Comparison of ENCODE assay signal across 20 mouse cellular contexts in the genomic region with DNA sequence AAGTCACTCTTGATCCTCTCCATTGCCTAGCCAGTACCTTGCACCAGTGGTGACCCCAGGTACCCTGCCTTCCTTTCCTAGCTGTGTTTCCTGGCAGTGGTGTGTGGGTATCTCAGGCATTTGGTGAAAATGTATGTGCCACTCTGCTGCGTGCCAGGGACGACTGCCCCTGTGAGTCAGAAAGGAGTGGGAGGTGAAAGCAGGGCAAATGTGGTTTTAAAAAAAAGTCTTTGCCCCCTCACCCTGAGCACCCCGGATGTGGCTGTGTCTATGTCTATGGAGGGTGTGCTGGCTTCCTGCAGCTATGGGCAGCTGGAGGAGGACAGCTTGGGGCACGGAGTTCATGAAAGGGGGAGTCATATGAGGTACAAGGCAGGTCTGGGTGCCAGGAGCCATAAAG. TPM values are rescaled to one million over a fixed set of nuclear protein-coding genes. Genes with fewer than 3 reads are reported as not detected.
DNase-seq lines count a peak whose midpoint lies in the region; ATAC-seq and TF ChIP-seq lines count a peak whose summit lies in the region.
"Had no signal": no experiment of that assay in that cellular context is flagged by ENCODE, and none has a peak within 500 bp of the region (broad histone marks: within the 10 kb centered on the region; RNA-seq: fewer than 3 reads in every experiment).

No protein-coding gene starts in this region.

- no peak for TF ChIP-seq EP300 in stomach, postnatal 0 days (optimal IDR thresholded peaks at IDR 0.05)

- no peaks in the 10 kb centered on the region for H3K27me3 ChIP-seq in midbrain, embryonic 13.5 days
- H3K27me3 ChIP-seq in forebrain, embryonic 16.5 days (replicated peaks; ENCODE audit: control insufficient read depth, insufficient read depth, low read length) = no peaks in the 10 kb centered on the region
- H3K27me3 ChIP-seq in stomach, postnatal 0 days (ENCODE audit: control insufficient read depth, insufficient read depth, low read length) = no peaks in the 10 kb centered on the region
- H3K27me3 ChIP-seq: forebrain, embryonic 13.5 days; liver, embryonic 13.5 days; neural tube, embryonic 12.5 days had no signal

- WGBS in midbrain, embryonic 13.5 days = 89% methylated on average over 4 of the region's 4 CpGs
- WGBS in forebrain, embryonic 16.5 days = 86% methylated on average over 4 of the region's 4 CpGs
- WGBS in stomach, postnatal 0 days = 74% methylated on average over 4 of the region's 4 CpGs

- H3K4me2 ChIP-seq in midbrain, embryonic 13.5 days (replicated peaks) = no peak overlapping the region
- H3K4me2 ChIP-seq in forebrain, embryonic 16.5 days (ENCODE audit: low read length) = no peak overlapping the region
- no peak overlapping the region for H3K4me2 ChIP-seq in stomach, postnatal 0 days (replicated peaks; ENCODE audit: low read depth)
- H3K4me2 ChIP-seq: forebrain, embryonic 13.5 days; liver, embryonic 13.5 days; neural tube, embryonic 12.5 days had no signal

- peak; percentile 51; the same call in 1 of the 2 replicates for ATAC-seq in neutrophil, adult 5-6 weeks (ENCODE audit: extremely low read depth, insufficient number of reproducible peaks, low FRiP score, poor library complexity, severe bottlenecking)
- ATAC-seq in midbrain, embryonic 13.5 days = no peak
- ATAC-seq in forebrain, embryonic 16.5 days = no peak
- no peak for ATAC-seq in stomach, postnatal 0 days (ENCODE audit: low FRiP score, low TSS enrichment)
- ATAC-seq: forebrain, embryonic 13.5 days; hindbrain, embryonic 16.5 days; lung, postnatal 0 days had no signal

- peak; percentile 61 to 62 for DNase-seq in spleen, postnatal 36 days (ENCODE audit: low spot score in 2 of 2)
- no peak for DNase-seq in spleen, adult 12 weeks (ENCODE audit: low spot score)
- peak; percentile 83 for DNase-seq in T-cell, adult 2 months (ENCODE audit: low spot score)
- DNase-seq in thymus, postnatal 4 days = peak; percentile 75
- DNase-seq in stomach, postnatal 0 days (ENCODE audit: low spot score) = no peak
- DNase-seq: adrenal gland, postnatal 10 days; cerebellum, adult 8-10 months; gastrocnemius, adult 2 months; kidney, adult 8-10 months; liver, embryonic 13.5 days had no signal

- no peaks in the 10 kb centered on the region for H3K9me3 ChIP-seq in midbrain, embryonic 13.5 days
- H3K9me3 ChIP-seq in forebrain, embryonic 16.5 days (ENCODE audit: control insufficient read depth, low read length) = no peaks in the 10 kb centered on the region
- no peaks in the 10 kb centered on the region for H3K9me3 ChIP-seq in stomach, postnatal 0 days (ENCODE audit: control insufficient read depth, low read length)
- H3K9me3 ChIP-seq: forebrain, embryonic 13.5 days; G1E; liver, embryonic 13.5 days; neural tube, embryonic 12.5 days had no signal

- no peak overlapping the region for H3K9ac ChIP-seq in midbrain, embryonic 13.5 days (replicated peaks)
- no peak overlapping the region for H3K9ac ChIP-seq in forebrain, embryonic 16.5 days (replicated peaks; ENCODE audit: low read depth, low read length)
- H3K9ac ChIP-seq in stomach, postnatal 0 days (ENCODE audit: low read length) = no peak overlapping the region
- H3K9ac ChIP-seq: forebrain, embryonic 13.5 days; liver, embryonic 13.5 days; neural tube, embryonic 12.5 days had no signal

- H3K4me3 ChIP-seq in midbrain, embryonic 13.5 days (replicated peaks) = no peak overlapping the region
- no peak overlapping the region for H3K4me3 ChIP-seq in forebrain, embryonic 16.5 days (replicated peaks; ENCODE audit: low read length)
- H3K4me3 ChIP-seq in stomach, postnatal 0 days (ENCODE audit: low read depth, low read length) = no peak overlapping the region
- H3K4me3 ChIP-seq: forebrain, embryonic 13.5 days; gastrocnemius, adult 2 months; liver, embryonic 13.5 days; neural tube, embryonic 12.5 days had no signal

- no peaks in the 10 kb centered on the region for H3K36me3 ChIP-seq in midbrain, embryonic 13.5 days
- no peaks in the 10 kb centered on the region for H3K36me3 ChIP-seq in forebrain, embryonic 16.5 days (ENCODE audit: control insufficient read depth, insufficient read depth)
- no peaks in the 10 kb centered on the region for H3K36me3 ChIP-seq in stomach, postnatal 0 days (ENCODE audit: control insufficient read depth, insufficient read depth, low read length)
- H3K36me3 ChIP-seq: G1E; liver, embryonic 13.5 days; neural tube, embryonic 12.5 days had no signal

- H3K27ac ChIP-seq in midbrain, embryonic 13.5 days = no peak overlapping the region
- H3K27ac ChIP-seq in forebrain, embryonic 16.5 days (ENCODE audit: low read length) = no peak overlapping the region
- H3K27ac ChIP-seq in stomach, postnatal 0 days (replicated peaks) = no peak overlapping the region
- H3K27ac ChIP-seq: forebrain, embryonic 13.5 days; gastrocnemius, adult 2 months; liver, embryonic 13.5 days; neural tube, embryonic 12.5 days had no signal

- no peak for TF ChIP-seq CTCF in stomach, postnatal 0 days (IDR thresholded peaks at IDR 0.05; ENCODE audit: low read depth)

- no peaks in the 10 kb centered on the region for H3K4me1 ChIP-seq in midbrain, embryonic 13.5 days (replicated peaks)
- no peaks in the 10 kb centered on the region for H3K4me1 ChIP-seq in forebrain, embryonic 16.5 days (replicated peaks; ENCODE audit: control insufficient read depth, insufficient read depth, low read length)
- no peaks in the 10 kb centered on the region for H3K4me1 ChIP-seq in stomach, postnatal 0 days (replicated peaks; ENCODE audit: control insufficient read depth, insufficient read depth)
- H3K4me1 ChIP-seq: forebrain, embryonic 13.5 days; neural tube, embryonic 12.5 days had no signal

RNA-seq across cellular contexts. Expression of gene Ramp1, which starts 13.6 kb away (rescaled TPM):
- total RNA-seq in neutrophil, adult 5-6 weeks (2017) = 10.1 and 10.8 TPM in 2 replicates
- polyA plus RNA-seq in midbrain, embryonic 13.5 days (2015; fragmentation: Nextera tagmentation; extraction: Ambion mirVana) = 1.1 and 1.2 TPM in 2 replicates
- 4.1 and 5.2 TPM in 2 replicates for polyA plus RNA-seq in forebrain, embryonic 16.5 days (2015; fragmentation: Nextera tagmentation; extraction: Ambion mirVana)
- polyA plus RNA-seq in stomach, postnatal 0 days (2015; fragmentation: Nextera tagmentation; extraction: Ambion mirVana) = 10.5 and 11.5 TPM in 2 replicates

RNA-seq across cellular contexts. Expression of gene Rbm44, which starts 48.4 kb away (rescaled TPM):
- 1.5 TPM in 1 of 2 replicates, not detected in the other for total RNA-seq in neutrophil, adult 5-6 weeks (2017)
- polyA plus RNA-seq in midbrain, embryonic 13.5 days (2015; fragmentation: Nextera tagmentation; extraction: Ambion mirVana) = 0.34 and 0.45 TPM in 2 replicates
- polyA plus RNA-seq in forebrain, embryonic 16.5 days (2015; fragmentation: Nextera tagmentation; extraction: Ambion mirVana) = 0.10 and 0.11 TPM in 2 replicates
- polyA plus RNA-seq in stomach, postnatal 0 days (2015; fragmentation: Nextera tagmentation; extraction: Ambion mirVana) = 0.15 and 0.24 TPM in 2 replicates
- total RNA-seq: gastrocnemius, adult 2 months; heart, adult 8-10 months had no signal
- polyA plus RNA-seq: G1E; large intestine, adult 2 months had no signal

RNA-seq across cellular contexts. Expression of gene Ube2f, which starts 56.9 kb away (rescaled TPM):
- 34.9 and 42.0 TPM in 2 replicates for total RNA-seq in neutrophil, adult 5-6 weeks (2017)
- polyA plus RNA-seq in midbrain, embryonic 13.5 days (2015; fragmentation: Nextera tagmentation; extraction: Ambion mirVana) = 70.5 and 72.8 TPM in 2 replicates
- polyA plus RNA-seq in forebrain, embryonic 16.5 days (2015; fragmentation: Nextera tagmentation; extraction: Ambion mirVana) = 67.7 and 67.9 TPM in 2 replicates
- polyA plus RNA-seq in stomach, postnatal 0 days (2015; fragmentation: Nextera tagmentation; extraction: Ambion mirVana) = 56.9 and 61.7 TPM in 2 replicates

Comparison
In these comparisons a context has a peak if more than half of its experiments do, and no peak if none do; other contexts are left out.
1. DNase-seq: peak in spleen, postnatal 36 days (2 of 2), T-cell, adult 2 months (single experiment) and thymus, postnatal 4 days (single experiment); none in spleen, adult 12 weeks (single experiment) and stomach, postnatal 0 days (single experiment).